Comparison of ENCODE assay signal across 22 mouse cellular contexts in genomic region chr1:43164582-43164981, GRCm38 (mm10). TPM values are rescaled to one million over a fixed set of nuclear protein-coding genes. Genes with fewer than 3 reads are reported as not detected.
A peak's percentile ranks its signal among the peaks of the same experiment; 100 is the strongest.
DNase-seq lines count a peak whose midpoint lies in the region; ATAC-seq and TF ChIP-seq lines count a peak whose summit lies in the region.
"Had no signal": no experiment of that assay in that cellular context is flagged by ENCODE, and none has a peak within 500 bp of the region (broad histone marks: within the 10 kb centered on the region; RNA-seq: fewer than 3 reads in every experiment).

No protein-coding gene starts in this region.

- H3K9ac ChIP-seq in heart, adult 2 months (ENCODE audit: low read depth, low read length): no peak overlapping the region
- H3K9ac ChIP-seq in hindbrain, embryonic 14.5 days: no peak overlapping the region
- H3K9ac ChIP-seq: liver, embryonic 14.5 days had no signal

- no peaks in the 10 kb centered on the region for H3K9me3 ChIP-seq in hindbrain, embryonic 14.5 days (ENCODE audit: control insufficient read depth, low read length)
- peaks cover 6% of the 10 kb centered on the region; the same call in 1 of the 2 replicates for H3K9me3 ChIP-seq in hindbrain, embryonic 10.5 days
- H3K9me3 ChIP-seq: embryonic facial prominence, embryonic 12.5 days; limb, embryonic 15.5 days; neural tube, embryonic 12.5 days had no signal

- TF ChIP-seq EP300 in heart, adult 2 months (IDR thresholded peaks at IDR 0.05; ENCODE audit: insufficient read depth, low read depth, low read length): peak; percentile 88

- peaks cover 30% of the 10 kb centered on the region for H3K36me3 ChIP-seq in heart, adult 2 months (ENCODE audit: control insufficient read depth, insufficient read depth, low read length)
- no peaks in the 10 kb centered on the region for H3K36me3 ChIP-seq in hindbrain, embryonic 14.5 days (replicated peaks; ENCODE audit: control insufficient read depth, insufficient read depth)
- H3K36me3 ChIP-seq in hindbrain, embryonic 10.5 days: no peaks in the 10 kb centered on the region
- H3K36me3 ChIP-seq: embryonic facial prominence, embryonic 12.5 days; limb, embryonic 15.5 days; neural tube, embryonic 12.5 days had no signal

- H3K4me1 ChIP-seq in heart, adult 2 months (ENCODE audit: control insufficient read depth, insufficient read depth, low read length): peaks cover 10% of the 10 kb centered on the region
- 0 out of 2 replicates have a peak, but pooled peaks cover 4% of the 10 kb centered on the region for H3K4me1 ChIP-seq in hindbrain, embryonic 14.5 days (replicated peaks; ENCODE audit: control insufficient read depth, insufficient read depth, low read length)
- H3K4me1 ChIP-seq in hindbrain, embryonic 10.5 days (replicated peaks): peaks cover 17% of the 10 kb centered on the region

- H3K4me2 ChIP-seq in hindbrain, embryonic 14.5 days (replicated peaks): no peak overlapping the region

- ATAC-seq in hindbrain, embryonic 14.5 days (ENCODE audit: low FRiP score): no peak
- no peak for ATAC-seq in activated CD4-positive, CD25-positive, alpha-beta regulatory T cell, adult 4 months

- peak overlapping the region; percentile 76; the same call in 1 of the 2 replicates for H3K27ac ChIP-seq in heart, adult 2 months
- no peak overlapping the region for H3K27ac ChIP-seq in hindbrain, embryonic 14.5 days
- H3K27ac ChIP-seq in hindbrain, embryonic 10.5 days: no peak overlapping the region
- H3K27ac ChIP-seq in left cerebral cortex, adult 2 months: peak overlapping the region; percentile 97
- H3K27ac ChIP-seq: embryonic facial prominence, embryonic 12.5 days; limb, embryonic 15.5 days; liver, embryonic 14.5 days; neural tube, embryonic 12.5 days had no signal

- intact Hi-C loops in heart, adult 2 months (cut with DNase I): no loop called here
- intact Hi-C loops in heart, postnatal 36 days (cut with DNase I): no loop called here
- intact Hi-C loops in left cerebral cortex, adult 2 months (cut with DNase I): loop anchor here (5.0 kb wide), 1 partner anchor 33 kb away; the partner anchor contains the start of gene Fhl2

- no peaks in the 10 kb centered on the region for H3K27me3 ChIP-seq in heart, adult 2 months (ENCODE audit: control insufficient read depth, insufficient read depth, low read length)
- H3K27me3 ChIP-seq in hindbrain, embryonic 14.5 days (ENCODE audit: control insufficient read depth, insufficient read depth, low read length): no peaks in the 10 kb centered on the region
- H3K27me3 ChIP-seq in hindbrain, embryonic 10.5 days (ENCODE audit: insufficient read depth, poor library complexity, severe bottlenecking): peaks cover 21% of the 10 kb centered on the region
- H3K27me3 ChIP-seq: embryonic facial prominence, embryonic 12.5 days; neural tube, embryonic 12.5 days had no signal

- no peak; the same call in 1 of the 2 replicates for TF ChIP-seq POLR2A in heart, adult 2 months (IDR thresholded peaks at IDR 0.05; ENCODE audit: insufficient read depth, low read depth, low read length)

- 67% methylated on average over 5 of the region's 5 CpGs for WGBS in heart, adult 2 months
- 98% methylated on average over 5 of the region's 5 CpGs for WGBS in hindbrain, embryonic 14.5 days
- 96% methylated on average over 5 of the region's 5 CpGs for WGBS in hindbrain, embryonic 10.5 days

- no peak for DNase-seq in heart, adult 2 months
- DNase-seq in heart, postnatal 36 days: no peak
- no peak for DNase-seq in hindbrain, embryonic 14.5 days (ENCODE audit: low spot score)
- no peak for DNase-seq in hindbrain, embryonic 10.5 days (ENCODE audit: low spot score)
- DNase-seq in left cerebral cortex, adult 2 months (ENCODE audit: extremely low spot score in 1 of 2, low spot score in 2 of 2): no peak
- DNase-seq in left cerebral cortex, adult 11 months (ENCODE audit: low spot score): no peak
- DNase-seq: adrenal gland, postnatal 14 days; cerebellum, adult 2 months; cerebellum, postnatal 25 days; gastrocnemius, postnatal 25 days; kidney, adult 18-20 months; kidney, postnatal 14 days; left cerebral cortex, postnatal 4 days; right cerebral cortex, postnatal 14 days; spleen, adult 18-20 months; thymus, postnatal 14 days had no signal

- no peak for TF ChIP-seq CTCF in heart, adult 2 months (IDR thresholded peaks at IDR 0.05)
- no peak for TF ChIP-seq CTCF in left cerebral cortex, adult 2 months (IDR thresholded peaks at IDR 0.05)

- H3K4me3 ChIP-seq in heart, adult 2 months: no peak overlapping the region
- H3K4me3 ChIP-seq in hindbrain, embryonic 14.5 days (replicated peaks; ENCODE audit: low read length): 0 out of 2 replicates have a peak overlapping the region, but pooled peaks have one; percentile 56
- no peak overlapping the region for H3K4me3 ChIP-seq in hindbrain, embryonic 10.5 days
- no peak overlapping the region for H3K4me3 ChIP-seq in left cerebral cortex, adult 2 months

- no peaks in the 10 kb centered on the region for H3K79me2 ChIP-seq in heart, adult 2 months (replicated peaks; ENCODE audit: control insufficient read depth, insufficient read depth, low read length)

RNA-seq across cellular contexts. Expression of gene Fhl2, which starts 32.2 kb away (rescaled TPM):
- total RNA-seq in heart, adult 2 months (2021): 1,000 to 10,000 TPM; 1,721 to 1,764 TPM
- polyA plus RNA-seq in heart, adult 2 months (2012; rRNA removed): 1,853 and 3,161 TPM in 2 replicates
- total RNA-seq in heart, postnatal 36 days (2021): 1,000 to 10,000 TPM; 1,415 to 1,925 TPM
- 31.2 and 31.4 TPM in 2 replicates for polyA plus RNA-seq in hindbrain, embryonic 14.5 days (2014; fragmentation: Nextera tagmentation; extraction: Ambion mirVana)
- polyA plus RNA-seq in hindbrain, embryonic 10.5 days (2016; fragmentation: Nextera tagmentation; extraction: Ambion mirVana): 7.6 and 11.2 TPM in 2 replicates
- total RNA-seq in left cerebral cortex, adult 2 months (2021): 10 to 100 TPM; 56.3 to 62.8 TPM
- 1 to 10 TPM; 3.0 to 3.3 TPM for polyA plus RNA-seq in activated CD4-positive, CD25-positive, alpha-beta regulatory T cell, adult 4 months (2017; shearing (Covaris generic))
- total RNA-seq: hematopoietic stem cell, adult 5-6 weeks had no signal

Comparison
In these comparisons a context has a peak if more than half of its experiments do, and no peak if none do; other contexts are left out.
1. H3K27ac ChIP-seq: peak in heart, adult 2 months (single experiment) and left cerebral cortex, adult 2 months (single experiment); none in hindbrain, embryonic 14.5 days (single experiment) and hindbrain, embryonic 10.5 days (single experiment).
2. RNA of gene Fhl2, which starts 32.2 kb away (polyA plus RNA-seq): 1,853 to 3,161 TPM in heart, adult 2 months; 31.2 to 31.4 TPM in hindbrain, embryonic 14.5 days, 7.6 to 11.2 TPM in hindbrain, embryonic 10.5 days and 3.0 to 3.3 TPM in activated CD4-positive, CD25-positive, alpha-beta regulatory T cell, adult 4 months; every median in the first group is over 10 times any median in the second.